Mouse (Mus musculus): ENCODE measurements around the gene Fam3b. TPM values are rescaled to one million over a fixed set of nuclear protein-coding genes. Genes with fewer than 3 reads are reported as not detected.

The Fam3b gene
- total RNA-seq (2021): not detected
- long read RNA-seq, experiment 1: 0 reads
- long read RNA-seq, experiment 2: 0 reads

DNA sequence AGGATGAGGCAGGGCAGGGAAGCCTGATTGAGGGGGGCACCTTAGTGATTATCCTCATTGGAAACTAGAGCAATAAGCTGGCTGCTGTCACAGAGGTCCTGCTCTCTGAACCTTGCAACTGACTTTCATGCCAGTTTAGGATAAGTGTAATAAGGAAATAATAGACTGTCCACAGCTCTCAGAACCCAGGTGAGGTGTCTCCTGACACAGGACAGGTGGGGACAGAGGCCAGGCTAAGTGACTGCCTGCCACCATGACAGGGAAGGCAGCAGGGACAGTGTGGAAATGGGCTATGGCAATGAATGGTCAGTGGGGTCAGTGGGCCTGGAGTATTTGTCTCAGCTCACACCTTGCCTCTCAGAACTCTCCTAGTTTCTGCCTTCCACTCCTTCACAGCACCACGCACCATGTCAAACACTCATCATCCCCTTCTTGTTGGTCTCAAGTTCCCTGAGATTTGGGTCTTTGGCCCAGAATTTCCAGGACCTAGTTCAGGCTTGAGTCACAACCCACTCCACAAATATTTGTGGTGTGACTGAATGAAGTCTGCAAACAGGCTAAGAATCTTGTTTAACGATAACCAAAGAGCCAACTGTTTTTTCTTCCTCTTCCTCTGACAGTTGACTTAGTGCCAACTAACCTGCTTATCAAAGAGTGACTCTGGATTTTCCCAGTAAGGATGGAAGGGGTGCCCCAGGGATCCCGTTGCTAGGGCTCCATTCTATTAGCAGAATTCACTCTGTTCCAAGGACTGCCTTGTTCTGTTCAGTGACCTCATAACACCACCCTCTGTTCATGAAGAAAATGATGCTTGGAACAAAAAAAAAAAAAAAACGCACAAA is at the start of gene Fam3b:
Gene Fam3b (minus strand): TSS at position 718 of the 842 bp plus-strand sequence.
- Histone ChIP-seq H3K4me3 (no peak within 1 kb of the TSS), H3K27ac (no peak within 1 kb of the TSS)
- intact Hi-C loops (cut with DNase I): no loop called here
- no peak for TF ChIP-seq CTCF (IDR thresholded peaks at IDR 0.05)
- no peak for DNase-seq

DNA sequence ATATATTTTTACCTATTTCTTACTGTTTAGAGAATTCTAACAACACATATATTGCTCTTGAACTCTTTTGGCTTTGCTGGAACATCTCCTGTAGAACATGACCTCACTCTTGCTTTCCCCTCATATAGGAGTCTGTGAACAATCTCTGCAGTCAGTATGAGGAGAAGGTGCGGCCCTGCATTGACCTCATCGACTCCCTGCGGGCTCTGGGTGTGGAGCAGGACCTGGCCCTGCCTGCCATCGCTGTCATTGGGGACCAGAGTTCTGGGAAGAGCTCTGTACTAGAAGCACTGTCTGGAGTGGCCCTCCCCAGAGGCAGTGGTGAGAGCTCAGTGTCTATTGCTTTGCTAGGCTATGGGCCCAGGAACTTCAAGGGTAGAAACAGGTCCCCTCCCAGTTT is 29.7 kb upstream of the Fam3b start:
- intact Hi-C loops (cut with DNase I): no loop called here
- no peak for TF ChIP-seq CTCF (IDR thresholded peaks at IDR 0.05)
- DNase-seq: no peak
- Histone ChIP-seq H3K27ac (no peak overlapping the region), H3K4me3 (no peak overlapping the region)

DNA sequence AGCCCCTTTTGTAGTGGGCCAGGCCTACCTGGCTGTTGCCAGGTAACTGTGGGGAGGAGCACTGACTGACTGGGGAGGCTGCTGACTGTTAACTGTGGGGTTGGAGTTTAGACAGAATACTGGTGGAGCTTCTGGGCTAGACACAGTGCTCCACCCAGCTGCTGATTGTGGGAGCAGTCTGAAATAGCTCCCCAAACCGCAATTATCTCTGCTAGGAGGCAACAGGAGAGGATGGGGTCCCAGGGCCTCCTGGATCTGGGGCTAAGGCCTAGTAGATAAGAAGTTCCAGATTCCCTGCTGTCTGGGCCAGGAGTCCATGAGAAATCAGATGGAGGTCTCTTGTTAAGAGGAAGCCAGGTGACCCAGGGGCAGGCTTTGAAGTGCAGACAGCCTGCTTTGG is 22.2 kb upstream of the Fam3b start:
- intact Hi-C loops (cut with DNase I): no loop called here
- no peak for DNase-seq
- TF ChIP-seq CTCF (IDR thresholded peaks at IDR 0.05): no peak
- peak overlapping the region; percentile 74 for H3K4me3 ChIP-seq
- H3K27ac ChIP-seq: peak overlapping the region; percentile 90; the same call in 1 of the 2 replicates

DNA sequence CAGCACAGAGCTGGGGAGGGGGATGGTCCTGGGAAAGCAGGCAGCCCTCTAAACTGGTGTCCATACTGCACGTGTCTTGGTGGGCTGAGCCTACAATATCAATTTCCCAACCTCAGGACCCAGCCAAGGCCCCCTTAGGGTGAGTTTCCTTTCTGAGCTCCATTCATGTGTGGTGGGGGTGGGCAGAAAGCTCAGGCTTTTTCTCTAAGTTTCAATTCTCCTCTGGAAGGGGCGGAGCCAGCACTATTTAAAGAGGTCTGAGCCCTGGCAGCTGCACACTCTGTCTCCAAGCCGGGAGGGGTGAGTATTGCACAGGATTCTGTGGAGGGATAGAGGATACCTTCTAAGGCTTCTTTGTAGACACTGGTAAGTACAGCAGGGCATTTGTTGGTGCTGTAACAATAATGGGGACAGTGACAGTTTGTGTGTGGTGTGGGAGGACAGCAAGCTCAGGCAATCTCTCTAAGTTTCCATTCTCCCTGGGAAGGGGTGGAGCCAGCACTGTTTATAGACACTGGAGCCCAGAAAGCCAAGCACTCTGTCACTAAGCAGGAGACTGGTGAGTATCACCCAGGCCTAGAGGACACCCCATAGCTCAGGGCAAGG is 21.3 kb upstream of the Fam3b start:
- Histone ChIP-seq H3K27ac (peak overlapping the region; percentile 90), H3K4me3 (peak overlapping the region; percentile 74)
- intact Hi-C loops (cut with DNase I): no loop called here
- peak; percentile 70 for DNase-seq
- TF ChIP-seq CTCF (IDR thresholded peaks at IDR 0.05): no peak

DNA sequence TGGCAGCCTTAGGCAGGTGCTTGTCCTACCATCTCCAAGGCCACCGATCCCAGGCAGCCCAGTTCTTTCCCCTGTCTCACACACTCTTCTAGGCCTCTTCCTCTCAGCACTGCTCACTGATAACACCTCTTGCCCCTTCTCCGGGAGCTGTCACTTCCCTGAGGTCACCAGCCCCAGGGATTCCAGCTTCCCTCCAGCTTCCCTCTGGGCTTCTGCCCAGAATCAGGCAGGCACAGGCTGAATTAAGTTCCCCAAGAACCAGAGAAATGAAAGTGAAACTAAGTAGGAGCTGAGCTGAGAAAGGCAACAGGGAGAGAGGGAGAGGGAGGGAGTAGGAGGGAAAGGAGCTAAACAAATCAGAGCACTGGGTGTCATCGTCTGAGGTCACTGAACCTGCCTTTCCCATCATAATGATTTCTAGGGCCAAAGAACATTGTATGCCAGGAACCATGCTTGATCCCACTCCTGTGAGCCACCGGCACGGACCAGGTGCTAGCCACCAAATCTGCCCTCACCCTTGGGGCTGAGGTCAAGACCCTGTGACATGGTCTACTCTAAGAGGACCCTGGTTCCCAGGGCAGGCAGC is 20.4 kb upstream of the Fam3b start:
- intact Hi-C loops (cut with DNase I): no loop called here
- Histone ChIP-seq H3K4me3 (peak overlapping the region; percentile 74), H3K27ac (peak overlapping the region; percentile 90)
- DNase-seq: peak; percentile 54
- no peak for TF ChIP-seq CTCF (IDR thresholded peaks at IDR 0.05)

DNA sequence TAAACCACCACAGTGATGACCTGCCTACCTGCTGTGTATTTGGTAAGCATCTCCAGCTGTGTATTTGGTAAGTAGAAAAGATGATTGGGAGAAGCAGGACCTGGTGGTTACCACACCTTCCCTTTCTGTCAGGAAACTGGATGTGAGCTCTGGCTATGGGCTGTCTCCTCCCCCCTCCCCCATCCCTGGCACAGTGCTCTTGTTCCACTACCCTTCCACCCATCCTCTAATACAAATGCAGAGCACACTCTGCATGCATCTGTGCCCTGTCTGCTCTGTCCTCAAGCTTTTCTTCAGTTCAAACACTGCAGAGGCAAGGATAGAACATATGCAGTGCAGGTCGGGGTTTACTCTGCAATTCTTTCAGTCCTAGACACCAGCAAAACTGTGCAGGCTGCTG is 19.8 kb upstream of the Fam3b start:
- no peak for TF ChIP-seq CTCF (IDR thresholded peaks at IDR 0.05)
- peak overlapping the region; percentile 90 for H3K27ac ChIP-seq
- no peak for DNase-seq
- H3K4me3 ChIP-seq: peak overlapping the region; percentile 74
- intact Hi-C loops (cut with DNase I): no loop called here

DNA sequence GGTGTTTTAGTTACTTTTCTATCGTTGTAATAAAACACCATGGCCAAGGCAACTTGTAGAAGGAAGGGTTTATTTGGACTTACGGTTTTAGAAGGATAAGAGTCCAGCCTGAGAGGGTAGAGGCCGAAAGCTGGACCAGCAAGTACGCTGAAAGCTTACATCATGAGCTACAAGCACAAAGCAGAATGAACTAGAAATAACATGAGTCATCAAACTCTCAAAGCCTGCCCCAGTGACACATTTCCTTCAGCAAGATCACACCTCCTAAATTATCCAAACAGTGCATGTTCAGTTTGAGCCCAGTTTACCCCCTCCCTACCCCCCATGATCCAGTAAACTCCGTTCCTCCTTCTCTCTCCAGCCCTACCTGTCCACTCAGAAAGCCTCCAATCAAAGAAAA is 19.1 kb upstream of the Fam3b start:
- intact Hi-C loops (cut with DNase I): no loop called here
- no peak overlapping the region for H3K27ac ChIP-seq
- no peak overlapping the region for H3K4me3 ChIP-seq
- no peak for TF ChIP-seq CTCF (IDR thresholded peaks at IDR 0.05)
- DNase-seq: no peak

DNA sequence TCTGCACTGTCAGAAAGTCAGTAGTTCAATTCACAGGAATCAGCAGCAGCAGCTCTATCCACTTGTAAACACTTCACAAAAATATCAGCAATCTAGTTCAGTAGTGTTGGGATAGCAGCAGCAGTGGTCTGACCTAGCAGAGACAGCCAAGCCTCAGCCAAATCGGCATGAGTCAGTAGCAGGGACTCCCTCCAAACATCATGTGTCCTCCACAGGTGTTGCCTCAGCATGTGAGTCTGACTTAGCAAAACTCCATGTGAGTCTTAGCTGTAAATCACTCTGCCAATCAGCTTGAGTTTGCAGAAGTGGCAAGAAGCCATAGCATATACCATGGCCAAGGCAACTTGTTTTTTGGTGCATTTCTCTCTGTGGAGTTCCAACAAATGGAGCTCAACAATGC is 18.5 kb upstream of the Fam3b start:
- H3K4me3 ChIP-seq: no peak overlapping the region
- no peak for DNase-seq
- intact Hi-C loops (cut with DNase I): no loop called here
- TF ChIP-seq CTCF (IDR thresholded peaks at IDR 0.05): no peak
- no peak overlapping the region for H3K27ac ChIP-seq

DNA sequence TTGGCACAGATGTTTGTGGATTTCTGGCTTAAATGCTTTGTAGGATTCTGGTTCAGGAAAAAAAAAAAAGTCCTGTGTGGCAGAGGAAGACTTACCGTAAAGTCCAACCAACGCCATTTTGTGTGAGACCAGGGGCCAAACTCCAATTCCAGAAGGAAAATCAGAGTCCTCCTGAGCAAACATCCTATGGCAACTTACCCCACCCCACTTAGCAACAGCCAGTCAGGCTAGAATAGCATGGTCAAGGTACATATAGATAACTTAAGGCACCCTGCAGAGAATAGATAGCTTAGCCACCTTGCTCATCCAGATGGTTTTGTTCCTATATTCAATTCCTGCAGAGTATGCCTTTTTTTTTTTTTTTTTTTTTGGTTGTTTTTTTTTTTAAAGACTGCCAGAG is 14.6 kb upstream of the Fam3b start:
- H3K4me3 ChIP-seq: no peak overlapping the region

DNA sequence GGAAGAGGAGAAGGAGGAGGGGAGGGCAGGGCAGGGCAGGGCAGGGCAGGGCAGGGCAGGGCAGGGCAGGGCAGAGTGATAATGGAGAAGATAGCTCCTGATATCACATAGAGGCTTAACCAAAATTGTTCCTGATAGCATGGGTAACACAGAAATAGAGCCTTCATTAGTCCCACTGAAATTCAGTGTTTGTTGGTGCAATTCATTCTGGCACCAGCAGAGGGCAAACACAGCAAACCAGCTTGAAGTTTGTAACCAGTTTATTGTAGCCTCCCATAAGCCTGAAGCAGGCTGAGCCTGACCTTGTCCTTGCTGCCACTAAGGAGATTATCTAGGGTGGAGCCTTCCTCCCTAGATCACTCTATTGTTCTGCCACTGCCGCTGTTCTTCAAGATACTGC is 8.4 kb upstream of the Fam3b start:
- Histone ChIP-seq H3K27ac (no peak overlapping the region), H3K4me3 (no peak overlapping the region)
- intact Hi-C loops (cut with DNase I): loop anchor here (2.0 to 5.0 kb wide), 2 partner anchors 70 to 254 kb away; no protein-coding TSS in a partner anchor
- peak; percentile 48 for DNase-seq
- peak; percentile 69 for TF ChIP-seq CTCF (IDR thresholded peaks at IDR 0.05)

More for the DNA sequence above, 14.6 kb upstream of the Fam3b start:
- intact Hi-C loops (cut with DNase I): no loop called here
- no peak overlapping the region for H3K27ac ChIP-seq
- no peak for TF ChIP-seq CTCF (IDR thresholded peaks at IDR 0.05)
- DNase-seq: no peak

DNA sequence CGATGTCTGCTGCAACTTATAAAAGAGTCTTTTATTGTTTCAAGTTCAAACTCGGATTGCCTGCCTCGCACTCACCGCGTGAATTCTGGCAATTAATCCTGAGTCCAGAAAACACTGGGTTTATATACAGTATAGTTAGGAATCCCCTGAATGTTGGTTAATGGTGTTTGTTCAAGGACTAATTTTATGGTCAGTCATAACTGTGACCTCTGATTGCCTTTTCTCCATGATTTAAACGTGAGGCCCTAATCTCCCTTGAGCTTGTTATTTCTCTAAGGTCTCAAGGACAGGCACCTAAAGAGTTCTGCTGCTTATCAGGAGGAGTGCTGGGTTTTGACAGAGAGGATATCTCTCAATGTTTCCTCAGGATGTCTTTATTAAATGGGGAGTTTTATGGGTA is 7.4 kb upstream of the Fam3b start:
- no peak for TF ChIP-seq CTCF (IDR thresholded peaks at IDR 0.05)
- no peak for DNase-seq
- no peak overlapping the region for H3K4me3 ChIP-seq

DNA sequence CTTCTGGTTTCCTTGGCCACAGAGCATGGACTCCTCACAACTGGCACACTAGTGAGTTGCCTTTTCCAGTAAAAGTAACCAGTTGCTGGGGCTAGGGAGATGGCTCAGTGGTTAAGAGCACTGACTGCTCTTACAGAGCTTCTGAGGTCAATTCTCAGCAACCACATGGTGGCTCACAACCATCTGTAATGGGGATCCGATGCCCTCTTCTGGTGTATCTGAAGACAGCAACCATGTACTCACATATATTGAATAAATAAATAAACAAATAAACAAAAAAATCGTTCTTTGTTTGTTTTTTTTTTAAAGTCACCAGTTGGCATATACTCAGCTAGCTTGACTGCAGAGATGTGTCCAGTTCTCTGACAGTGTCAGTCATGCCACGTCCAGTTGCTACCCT is 1.7 kb upstream of the Fam3b start:
- no peak overlapping the region for H3K4me3 ChIP-seq
- DNase-seq: no peak
- intact Hi-C loops (cut with DNase I): no loop called here
- no peak for TF ChIP-seq CTCF (IDR thresholded peaks at IDR 0.05)
- H3K27ac ChIP-seq: no peak overlapping the region

More for the DNA sequence above, 7.4 kb upstream of the Fam3b start:
- no peak overlapping the region for H3K27ac ChIP-seq
- intact Hi-C loops (cut with DNase I): loop anchor here (2.0 to 5.0 kb wide), 2 partner anchors 71 to 255 kb away; no protein-coding TSS in a partner anchor

DNA sequence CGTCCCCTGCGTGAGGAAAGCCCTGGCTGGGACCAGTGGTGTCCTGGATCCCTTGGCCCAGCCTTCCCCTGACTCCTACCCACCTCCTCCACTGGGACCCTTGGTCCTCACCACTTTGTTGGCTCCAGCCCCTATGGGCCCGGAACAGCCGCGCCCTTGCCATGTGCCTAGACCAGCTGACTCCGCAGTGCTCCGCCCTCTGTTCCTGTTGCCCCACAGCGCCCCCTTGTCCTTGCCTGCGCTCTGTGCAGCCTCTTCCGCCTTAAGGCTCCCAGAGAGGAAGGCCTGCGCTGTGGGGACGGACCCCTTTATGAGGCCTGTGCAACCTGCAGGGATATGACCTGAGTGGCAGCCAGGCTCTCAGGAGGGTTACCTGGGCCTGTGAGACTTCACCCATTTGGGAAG is 2.3 kb downstream of the Fam3b start:
- TF ChIP-seq CTCF (IDR thresholded peaks at IDR 0.05): no peak
- Histone ChIP-seq H3K4me3 (no peak overlapping the region), H3K27ac (no peak overlapping the region)
- intact Hi-C loops (cut with DNase I): no loop called here
- DNase-seq: no peak

All from gastrocnemius, adult 2 months (tissue).